Mouse (Mus musculus) embryonic facial prominence, embryonic 11.5 days (tissue): ENCODE measurements at regions not wholly inside any gene's neighbourhood (a gene's known extent, or its start where the extent isn't known, plus 50 kb on each side); places are given as distances from the start of the nearest gene placed in this dataset.
"Not testable (repeated sequence)": the region's sequence is repeated elsewhere in the genome, so short reads cannot be mapped to it uniquely, and the experiment has no call there.

Source experiments
- ATAC-seq: fragments of 200-750 bp; cut with Nextera tagmentation; replicated peaks from 2 replicates; pipeline ENCODE4 v1.8.0; 2017; ENCODE audit warnings: low read depth; ENCODE audit not compliant: insufficient number of reproducible peaks, low FRiP score, low TSS enrichment
- DNase-seq: peaks from one replicate; pipeline ENCODE4 v3.0.0-alpha.2; 2015; ENCODE audit warnings: low spot score
- H3K27ac ChIP-seq: fragments of 300-500 bp; sonication (generic); replicated peaks from 2 replicates; pipeline ENCODE4 v1.5.1; 2014; ENCODE audit warnings: mild to moderate bottlenecking, low read depth, low read length, control low read depth
- H3K27me3 ChIP-seq: fragments of 300-500 bp; sonication (generic); 2 replicates; pipeline ENCODE4 v1.6.1; 2014; ENCODE audit warnings: mild to moderate bottlenecking, low read length, moderate library complexity, mixed read lengths; ENCODE audit not compliant: control insufficient read depth, insufficient read depth
- H3K36me3 ChIP-seq: fragments of 300-500 bp; sonication (generic); replicated peaks from 2 replicates; pipeline ENCODE4 v1.6.1; 2014; ENCODE audit warnings: low read depth, mild to moderate bottlenecking, low read length, moderate library complexity, mixed read lengths; ENCODE audit not compliant: control insufficient read depth, insufficient read depth
- H3K4me1 ChIP-seq: fragments of 300-500 bp; sonication (generic); 2 replicates; pipeline ENCODE4 v1.6.1; 2014; ENCODE audit warnings: low read length, mixed read lengths; ENCODE audit not compliant: control insufficient read depth, insufficient read depth
- H3K4me2 ChIP-seq: fragments of 300-500 bp; sonication (generic); 2 replicates; pipeline ENCODE4 v1.6.1; 2014; ENCODE audit warnings: low read depth, mild to moderate bottlenecking, control low read depth, low read length, moderate library complexity
- H3K4me3 ChIP-seq: fragments of 300-500 bp; sonication (generic); 2 replicates; pipeline ENCODE4 v1.5.1; 2014; ENCODE audit warnings: low read depth, low read length, control low read depth
- H3K9ac ChIP-seq: fragments of 300-500 bp; sonication (generic); replicated peaks from 2 replicates; pipeline ENCODE4 v1.6.1; 2014; ENCODE audit warnings: mild to moderate bottlenecking, control low read depth, low read length
- H3K9me3 ChIP-seq: fragments of 300-500 bp; sonication (generic); replicated peaks from 2 replicates; pipeline ENCODE4 v1.6.1; 2016; ENCODE audit warnings: mild to moderate bottlenecking, low read length, inconsistent platforms, mixed read lengths; ENCODE audit not compliant: control insufficient read depth
- WGBS: fragments of 180-500 bp; shearing (Covaris S2); extraction: QIAGEN DNeasy Blood & Tissue Kit; methylation state at CpG from one replicate; pipeline ENCODE4 v1.1.7; 2014; 5-methylcytosine and 5-hydroxymethylcytosine counted together

GRCm38 (mm10) chr17:50418863-50419383, 90.3 kb upstream of the Plcl2 start:
- no peaks in the 10 kb centered on the region for H3K27me3 ChIP-seq
- no peak overlapping the region for H3K4me3 ChIP-seq
- no peaks in the 10 kb centered on the region for H3K36me3 ChIP-seq
- DNase-seq (peak; percentile 36), ATAC-seq (no peak)
- H3K9me3 ChIP-seq: no peaks in the 10 kb centered on the region
- no peak overlapping the region for H3K4me2 ChIP-seq
- 62% methylated on average over 3 of the region's 3 CpGs for WGBS
- H3K9ac ChIP-seq: no peak overlapping the region
- H3K27ac ChIP-seq: no peak overlapping the region
- no peaks in the 10 kb centered on the region for H3K4me1 ChIP-seq

DNA sequence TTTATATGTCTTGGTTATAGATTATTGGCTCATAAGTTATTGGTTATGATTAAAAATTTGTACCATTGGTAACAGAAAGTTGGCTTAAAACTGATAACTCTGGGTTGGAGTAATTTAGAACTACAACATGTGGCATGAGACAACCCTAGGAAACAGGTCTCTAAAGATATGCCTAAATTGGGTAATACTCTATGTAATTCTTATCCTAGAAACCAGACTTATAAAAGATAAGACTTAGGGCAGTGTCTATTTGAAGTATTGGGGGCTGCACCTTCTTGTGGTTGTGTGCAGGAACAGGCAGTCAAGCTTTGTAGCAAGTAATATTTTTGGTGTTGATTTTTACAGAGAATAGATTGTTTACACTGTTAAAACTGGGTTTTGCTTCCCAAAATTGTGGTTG, 89.7 kb upstream of the Plcl2 start:
- H3K36me3 ChIP-seq, H3K4me3 ChIP-seq, ATAC-seq, DNase-seq, H3K27ac ChIP-seq, H3K4me1 ChIP-seq, H3K27me3 ChIP-seq, H3K9ac ChIP-seq, H3K4me2 ChIP-seq, H3K9me3 ChIP-seq: not testable (repeated sequence)

GRCm38 (mm10) chr17:50419966-50420365, 89.2 kb upstream of the Plcl2 start:
- no peaks in the 10 kb centered on the region for H3K4me1 ChIP-seq
- DNase-seq (peak; percentile 58), ATAC-seq (peak; percentile 94)
- H3K4me2 ChIP-seq: no peak overlapping the region
- H3K27me3 ChIP-seq: no peaks in the 10 kb centered on the region
- H3K36me3 ChIP-seq: no peaks in the 10 kb centered on the region
- 71% methylated on average over 10 of the region's 12 CpGs for WGBS
- H3K27ac ChIP-seq: no peak overlapping the region
- H3K9ac ChIP-seq: no peak overlapping the region
- no peak overlapping the region for H3K4me3 ChIP-seq
- H3K9me3 ChIP-seq: no peaks in the 10 kb centered on the region

- Histone ChIP-seq H3K9me3 (no peaks in the 10 kb centered on the region), H3K4me1 (no peaks in the 10 kb centered on the region), H3K27me3 (no peaks in the 10 kb centered on the region), H3K36me3 (no peaks in the 10 kb centered on the region), H3K9ac (no peak overlapping the region), H3K4me2 (no peak overlapping the region), H3K4me3 (no peak overlapping the region), H3K27ac (no peak overlapping the region)
- no peak for DNase-seq
- ATAC-seq: no peak
- 88% methylated on average over 6 of the region's 6 CpGs for WGBS
These were observed 88.5 kb upstream of the Plcl2 start for GRCm38 (mm10) chr17:50420690-50421089.

GRCm38 (mm10) chr17:50421476-50421875, 87.7 kb upstream of the Plcl2 start:
- no peaks in the 10 kb centered on the region for H3K4me1 ChIP-seq
- H3K9me3 ChIP-seq: no peaks in the 10 kb centered on the region
- no peaks in the 10 kb centered on the region for H3K27me3 ChIP-seq
- WGBS: 96% methylated on average over 10 of the region's 10 CpGs
- DNase-seq (no peak), ATAC-seq (no peak)
- no peaks in the 10 kb centered on the region for H3K36me3 ChIP-seq
- H3K9ac ChIP-seq: no peak overlapping the region
- H3K4me3 ChIP-seq: no peak overlapping the region
- no peak overlapping the region for H3K27ac ChIP-seq
- H3K4me2 ChIP-seq: no peak overlapping the region

DNA sequence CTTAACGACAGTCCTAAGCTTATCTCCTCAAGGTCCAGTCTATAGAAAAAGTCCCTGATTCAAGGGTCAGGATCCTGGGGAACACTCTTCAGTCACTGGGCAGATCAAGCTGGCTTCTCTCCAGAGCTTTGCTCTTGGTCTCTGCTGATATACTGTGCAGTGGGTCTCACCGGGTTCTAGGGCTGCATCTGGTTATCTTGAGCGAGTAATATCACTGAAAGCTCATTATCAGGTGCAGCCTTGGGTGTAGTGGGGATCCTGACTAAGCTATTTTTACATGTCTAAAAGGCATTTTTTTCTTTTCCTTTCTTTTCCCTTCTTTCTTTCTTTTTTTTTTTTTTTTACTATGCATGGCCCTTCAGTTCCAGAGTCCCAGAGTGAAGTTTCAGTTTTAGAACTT, 84.1 kb upstream of the Plcl2 start:
- H3K9me3 ChIP-seq: no peaks in the 10 kb centered on the region
- H3K36me3 ChIP-seq: no peaks in the 10 kb centered on the region
- H3K9ac ChIP-seq: no peak overlapping the region
- no peak for ATAC-seq
- no peak overlapping the region for H3K27ac ChIP-seq
- no peak overlapping the region for H3K4me2 ChIP-seq
- H3K4me1 ChIP-seq: no peaks in the 10 kb centered on the region
- 91% methylated on average over 3 of the region's 3 CpGs for WGBS
- no peaks in the 10 kb centered on the region for H3K27me3 ChIP-seq
- no peak for DNase-seq
- H3K4me3 ChIP-seq: no peak overlapping the region

- Histone ChIP-seq H3K4me1 (no peaks in the 10 kb centered on the region), H3K9me3 (no peaks in the 10 kb centered on the region), H3K4me3 (no peak overlapping the region), H3K36me3 (no peaks in the 10 kb centered on the region), H3K27ac (no peak overlapping the region), H3K4me2 (no peak overlapping the region), H3K27me3 (no peaks in the 10 kb centered on the region), H3K9ac (no peak overlapping the region)
- 84% methylated on average over 4 of the region's 4 CpGs for WGBS
- DNase-seq: no peak
- ATAC-seq: no peak
These were observed 83.7 kb upstream of the Plcl2 start for GRCm38 (mm10) chr17:50425531-50425930.

GRCm38 (mm10) chr17:50426146-50426545, 83.1 kb upstream of the Plcl2 start:
- no peak for DNase-seq
- H3K27ac ChIP-seq: no peak overlapping the region
- no peaks in the 10 kb centered on the region for H3K4me1 ChIP-seq
- H3K4me3 ChIP-seq: no peak overlapping the region
- no peak for ATAC-seq
- no peaks in the 10 kb centered on the region for H3K27me3 ChIP-seq
- H3K9me3 ChIP-seq: no peaks in the 10 kb centered on the region
- H3K9ac ChIP-seq: no peak overlapping the region
- WGBS: 70% methylated on average over 7 of the region's 7 CpGs
- H3K36me3 ChIP-seq: no peaks in the 10 kb centered on the region
- no peak overlapping the region for H3K4me2 ChIP-seq
